Mouse (Mus musculus): ENCODE data around the gene Olfr639. TPM values are rescaled to one million over a fixed set of nuclear protein-coding genes. Genes with fewer than 3 reads are reported as not detected.

Gene Olfr639
- polyA plus RNA-seq, 1 experiment from 2014 or later, result not detected

Other genes starting within 250 kb of the Olfr639 start
- gene Olfr69, start 245.7 kb downstream of the Olfr639 start, polyA plus RNA-seq (2014; fragmentation: Nextera tagmentation; extraction: Ambion mirVana), result not detected in 2 replicates
- gene Olfr68, start 237.6 kb downstream of the Olfr639 start, polyA plus RNA-seq (2014; fragmentation: Nextera tagmentation; extraction: Ambion mirVana), result not detected in 2 replicates
- not detected in 2 replicates for gene Olfr67, start 225.5 kb downstream of the Olfr639 start, polyA plus RNA-seq (2014; fragmentation: Nextera tagmentation; extraction: Ambion mirVana)
- gene Hbb-bt, start 203.3 kb downstream of the Olfr639 start, polyA plus RNA-seq (2014; fragmentation: Nextera tagmentation; extraction: Ambion mirVana), result 4,945 and 8,964 TPM in 2 replicates
- gene Hbb-bs, start 189.2 kb downstream of the Olfr639 start, polyA plus RNA-seq (2014; fragmentation: Nextera tagmentation; extraction: Ambion mirVana), result 11,662 and 20,684 TPM in 2 replicates
- not detected in 2 replicates for gene Hbb-bh2, start 176.8 kb downstream of the Olfr639 start, polyA plus RNA-seq (2014; fragmentation: Nextera tagmentation; extraction: Ambion mirVana)
- 15.5 and 17.8 TPM in 2 replicates for gene Hbb-bh1, start 174.1 kb downstream of the Olfr639 start, polyA plus RNA-seq (2014; fragmentation: Nextera tagmentation; extraction: Ambion mirVana)
- 2,227 and 2,640 TPM in 2 replicates for gene Hbb-y, start 164.1 kb downstream of the Olfr639 start, polyA plus RNA-seq (2014; fragmentation: Nextera tagmentation; extraction: Ambion mirVana)
- gene Olfr66, start 131.1 kb downstream of the Olfr639 start, polyA plus RNA-seq (2014; fragmentation: Nextera tagmentation; extraction: Ambion mirVana), result not detected in 2 replicates
- gene Olfr64, start 122.8 kb downstream of the Olfr639 start, polyA plus RNA-seq (2014; fragmentation: Nextera tagmentation; extraction: Ambion mirVana), result not detected in 2 replicates
- gene Olfr65, start 113.8 kb downstream of the Olfr639 start, polyA plus RNA-seq (2014; fragmentation: Nextera tagmentation; extraction: Ambion mirVana), result not detected in 2 replicates
- not detected in 2 replicates for gene Olfr631, start 88.5 kb downstream of the Olfr639 start, polyA plus RNA-seq (2014; fragmentation: Nextera tagmentation; extraction: Ambion mirVana)
- gene Olfr632, start 83.0 kb downstream of the Olfr639 start, polyA plus RNA-seq (2014; fragmentation: Nextera tagmentation; extraction: Ambion mirVana), result not detected in 2 replicates
- gene Olfr633, start 72.9 kb downstream of the Olfr639 start, polyA plus RNA-seq (2014; fragmentation: Nextera tagmentation; extraction: Ambion mirVana), result not detected in 2 replicates
- not detected in 2 replicates for gene Olfr635, start 46.2 kb downstream of the Olfr639 start, polyA plus RNA-seq (2014; fragmentation: Nextera tagmentation; extraction: Ambion mirVana)
- not detected in 2 replicates for gene Olfr638, start 18.6 kb downstream of the Olfr639 start, polyA plus RNA-seq (2014; fragmentation: Nextera tagmentation; extraction: Ambion mirVana)
- gene Olfr640, start 8.3 kb upstream of the Olfr639 start, polyA plus RNA-seq (2014; fragmentation: Nextera tagmentation; extraction: Ambion mirVana), result not detected in 2 replicates
- not detected in 2 replicates for gene Olfr641, start 18.1 kb upstream of the Olfr639 start, polyA plus RNA-seq (2014; fragmentation: Nextera tagmentation; extraction: Ambion mirVana)
- not detected in 2 replicates for gene Olfr642, start 35.4 kb upstream of the Olfr639 start, polyA plus RNA-seq (2014; fragmentation: Nextera tagmentation; extraction: Ambion mirVana)
- gene 4930516K23Rik, start 44.1 kb upstream of the Olfr639 start, polyA plus RNA-seq (2014; fragmentation: Nextera tagmentation; extraction: Ambion mirVana), result not detected in 2 replicates
- not detected in 2 replicates for gene Olfr644, start 54.6 kb upstream of the Olfr639 start, polyA plus RNA-seq (2014; fragmentation: Nextera tagmentation; extraction: Ambion mirVana)
- not detected in 2 replicates for gene Olfr645, start 68.2 kb upstream of the Olfr639 start, polyA plus RNA-seq (2014; fragmentation: Nextera tagmentation; extraction: Ambion mirVana)
- not detected in 2 replicates for gene Olfr646, start 87.6 kb upstream of the Olfr639 start, polyA plus RNA-seq (2014; fragmentation: Nextera tagmentation; extraction: Ambion mirVana)
- gene Ubqln5, start 112.5 kb upstream of the Olfr639 start, polyA plus RNA-seq (2014; fragmentation: Nextera tagmentation; extraction: Ambion mirVana), result not detected in 2 replicates
- gene Olfr643, start 120.1 kb upstream of the Olfr639 start, polyA plus RNA-seq (2014; fragmentation: Nextera tagmentation; extraction: Ambion mirVana), result not detected in 2 replicates
- not detected in 2 replicates for gene Ubqln3, start 126.0 kb upstream of the Olfr639 start, polyA plus RNA-seq (2014; fragmentation: Nextera tagmentation; extraction: Ambion mirVana)
- not detected in 2 replicates for gene Ubqlnl, start 133.3 kb upstream of the Olfr639 start, polyA plus RNA-seq (2014; fragmentation: Nextera tagmentation; extraction: Ambion mirVana)
- not detected in 2 replicates for gene Olfm5, start 147.5 kb upstream of the Olfr639 start, polyA plus RNA-seq (2014; fragmentation: Nextera tagmentation; extraction: Ambion mirVana)
- 0.08 and 0.39 TPM in 2 replicates for gene Olfr648, start 166.1 kb upstream of the Olfr639 start, polyA plus RNA-seq (2014; fragmentation: Nextera tagmentation; extraction: Ambion mirVana)
- gene Olfr649, start 178.7 kb upstream of the Olfr639 start, polyA plus RNA-seq (2014; fragmentation: Nextera tagmentation; extraction: Ambion mirVana), result not detected in 2 replicates
- 1.9 and 2.3 TPM in 2 replicates for gene Trim6, start 201.5 kb upstream of the Olfr639 start, polyA plus RNA-seq (2014; fragmentation: Nextera tagmentation; extraction: Ambion mirVana)
- 3.6 and 4.7 TPM in 2 replicates for gene Trim34a, start 227.2 kb upstream of the Olfr639 start, polyA plus RNA-seq (2014; fragmentation: Nextera tagmentation; extraction: Ambion mirVana)

Measured in heart, embryonic 14.5 days (tissue).